Mouse (Mus musculus) neural tube, embryonic 14.5 days (tissue): ENCODE data around the gene Slc25a3. TPM values are rescaled to one million over a fixed set of nuclear protein-coding genes. Genes with fewer than 3 reads are reported as not detected.
A peak's percentile ranks its signal among the peaks of the same experiment; 100 is the strongest.

Experiments used
- ATAC-seq: fragments of 200-750 bp; cut with Nextera tagmentation; 2 replicates; pipeline ENCODE4 v1.8.0; 2017; ENCODE audit warnings: low read depth, mild to moderate bottlenecking, moderate TSS enrichment, moderate library complexity
- H3K27ac ChIP-seq: fragments of 300-500 bp; sonication (generic); 2 replicates; pipeline ENCODE4 v1.5.1; 2014; ENCODE audit warnings: low read depth, mild to moderate bottlenecking, control low read depth, low read length, moderate library complexity, mixed read lengths
- H3K27me3 ChIP-seq: fragments of 300-500 bp; sonication (generic); 2 replicates; pipeline ENCODE4 v1.6.1; 2014; ENCODE audit warnings: low read length; ENCODE audit not compliant: control insufficient read depth, insufficient read depth
- H3K36me3 ChIP-seq: fragments of 300-500 bp; sonication (generic); 2 replicates; pipeline ENCODE4 v1.6.1; 2014; ENCODE audit warnings: low read length, mixed read lengths; ENCODE audit not compliant: control insufficient read depth, insufficient read depth
- H3K4me1 ChIP-seq: fragments of 300-500 bp; sonication (generic); 2 replicates; pipeline ENCODE4 v1.6.1; 2014; ENCODE audit warnings: low read length; ENCODE audit not compliant: control insufficient read depth, insufficient read depth
- H3K4me2 ChIP-seq: fragments of 300-500 bp; sonication (generic); 2 replicates; pipeline ENCODE4 v1.6.1; 2014; ENCODE audit warnings: mild to moderate bottlenecking, low read depth, low read length, control low read depth
- H3K4me3 ChIP-seq: fragments of 300-500 bp; sonication (generic); 2 replicates; pipeline ENCODE4 v1.5.1; 2014; ENCODE audit warnings: low read depth, low read length, control low read depth, mixed read lengths
- H3K9ac ChIP-seq: fragments of 300-500 bp; sonication (generic); replicated peaks from 2 replicates; pipeline ENCODE4 v1.6.1; 2014; ENCODE audit warnings: low read depth, mild to moderate bottlenecking, control low read depth, low read length, mixed read lengths
- H3K9me3 ChIP-seq: fragments of 300-500 bp; sonication (generic); 2 replicates; pipeline ENCODE4 v1.6.1; 2016; ENCODE audit warnings: low read length; ENCODE audit not compliant: control insufficient read depth
- WGBS: fragments of 180-500 bp; shearing (Covaris S2); extraction: QIAGEN DNeasy Blood & Tissue Kit; methylation state at CpG from one replicate; pipeline ENCODE4 v1.1.7; 2014; 5-methylcytosine and 5-hydroxymethylcytosine counted together
- polyA plus RNA-seq: library from polyadenylated mRNA; unstranded; fragments of >200 nt; fragmentation: Nextera tagmentation; extraction: Ambion mirVana; gene quantifications from 2 replicates; pipeline ENCODE4 v1.2.1, GENCODE M21; 2014

Slc25a3 gene
- polyA plus RNA-seq: 653 and 701 TPM in 2 replicates

- Histone ChIP-seq H3K27me3 (no peaks in the 10 kb centered on the region), H3K4me2 (peak within 1 kb of the TSS; percentile 91), H3K4me3 (peak within 1 kb of the TSS; percentile 99), H3K4me1 (peaks cover 16% of the 10 kb centered on the region), H3K9ac (peak within 1 kb of the TSS; percentile 98), H3K9me3 (no peaks in the 10 kb centered on the region), H3K36me3 (peaks cover 10% of the 10 kb centered on the region), H3K27ac (peak within 1 kb of the TSS; percentile 96)
- peak; percentile 100 for ATAC-seq
- WGBS: 14% methylated on average over 59 of the region's 59 CpGs
Observed at GRCm38 (mm10) chr10:91123828-91124822, at the start of gene Slc25a3. Gene Slc25a3, minus strand, starts transcription at chr10:91124059.

GRCm38 (mm10) chr10:91172329-91173100 lies 48.7 kb upstream of the Slc25a3 start:
- H3K36me3 ChIP-seq: no peaks in the 10 kb centered on the region
- H3K9me3 ChIP-seq: no peaks in the 10 kb centered on the region
- H3K27me3 ChIP-seq: no peaks in the 10 kb centered on the region
- no peak for ATAC-seq
- peak overlapping the region; percentile 90; the same call in 1 of the 2 replicates for H3K9ac ChIP-seq
- H3K4me1 ChIP-seq: peaks cover 12% of the 10 kb centered on the region
- peak overlapping the region; percentile 97 for H3K4me3 ChIP-seq
- peak overlapping the region; percentile 99 for H3K27ac ChIP-seq
- WGBS: 81% methylated on average over 14 of the region's 14 CpGs
- peak overlapping the region; percentile 55 for H3K4me2 ChIP-seq

GRCm38 (mm10) chr10:91171455-91172328 lies 47.8 kb upstream of the Slc25a3 start:
- H3K4me2 ChIP-seq: peak overlapping the region; percentile 57
- no peaks in the 10 kb centered on the region for H3K27me3 ChIP-seq
- ATAC-seq: peak; percentile 97
- H3K27ac ChIP-seq: peak overlapping the region; percentile 99
- peaks cover 20% of the 10 kb centered on the region for H3K4me1 ChIP-seq
- no peaks in the 10 kb centered on the region for H3K9me3 ChIP-seq
- H3K36me3 ChIP-seq: no peaks in the 10 kb centered on the region
- H3K9ac ChIP-seq: peak overlapping the region; percentile 90
- WGBS: under 1% methylated on average over 61 of the region's 68 CpGs
- peak overlapping the region; percentile 97 for H3K4me3 ChIP-seq

- H3K4me2 ChIP-seq: peak overlapping the region; percentile 57
- H3K4me3 ChIP-seq: peak overlapping the region; percentile 97
- H3K36me3 ChIP-seq: no peaks in the 10 kb centered on the region
- H3K27ac ChIP-seq: peak overlapping the region; percentile 99
- H3K9me3 ChIP-seq: no peaks in the 10 kb centered on the region
- H3K9ac ChIP-seq: peak overlapping the region; percentile 90
- ATAC-seq: peak; percentile 68
- no peaks in the 10 kb centered on the region for H3K27me3 ChIP-seq
- H3K4me1 ChIP-seq: peaks cover 21% of the 10 kb centered on the region
- WGBS: under 1% methylated on average over 57 of the region's 59 CpGs
Observed at GRCm38 (mm10) chr10:91171041-91171440, 47.2 kb upstream of the Slc25a3 start.

- under 1% methylated on average over 44 of the region's 50 CpGs for WGBS
Observed at GRCm38 (mm10) chr10:91170143-91170941, 46.5 kb upstream of the Slc25a3 start.

GRCm38 (mm10) chr10:91169414-91170065 lies 45.7 kb upstream of the Slc25a3 start:
- Histone ChIP-seq H3K27me3 (no peaks in the 10 kb centered on the region), H3K9ac (no peak overlapping the region), H3K27ac (no peak overlapping the region), H3K4me1 (peaks cover 21% of the 10 kb centered on the region), H3K36me3 (peaks cover 3% of the 10 kb centered on the region; the same call in 1 of the 2 replicates), H3K4me3 (peak overlapping the region; percentile 97), H3K9me3 (no peaks in the 10 kb centered on the region), H3K4me2 (peak overlapping the region; percentile 57)
- WGBS: 43% methylated on average over 17 of the region's 17 CpGs
- no peak for ATAC-seq

More at GRCm38 (mm10) chr10:91170143-91170941, 46.5 kb upstream of the Slc25a3 start:
- H3K9ac ChIP-seq: peak overlapping the region; percentile 90
- H3K9me3 ChIP-seq: no peaks in the 10 kb centered on the region
- peak overlapping the region; percentile 57 for H3K4me2 ChIP-seq
- H3K4me1 ChIP-seq: peaks cover 21% of the 10 kb centered on the region
- H3K36me3 ChIP-seq: 0 out of 2 replicates have a peak, but pooled peaks cover under 1% of the 10 kb centered on the region
- peak overlapping the region; percentile 97 for H3K4me3 ChIP-seq
- H3K27ac ChIP-seq: peak overlapping the region; percentile 99
- ATAC-seq: peak; percentile 53
- H3K27me3 ChIP-seq: no peaks in the 10 kb centered on the region

- Histone ChIP-seq H3K4me3 (no peak overlapping the region), H3K9me3 (no peaks in the 10 kb centered on the region), H3K4me2 (no peak overlapping the region)
Observed at GRCm38 (mm10) chr10:91167352-91167751, 43.5 kb upstream of the Slc25a3 start.

More at GRCm38 (mm10) chr10:91167352-91167751, 43.5 kb upstream of the Slc25a3 start:
- no peak for ATAC-seq
- no peaks in the 10 kb centered on the region for H3K27me3 ChIP-seq
- no peak overlapping the region for H3K9ac ChIP-seq
- H3K36me3 ChIP-seq: peaks cover 22% of the 10 kb centered on the region
- 59% methylated on average over 7 of the region's 7 CpGs for WGBS
- H3K27ac ChIP-seq: no peak overlapping the region
- H3K4me1 ChIP-seq: peaks cover 21% of the 10 kb centered on the region
